Mouse (Mus musculus) lung, postnatal 0 days (tissue): ENCODE data around the gene Gm27179.
"Not testable (repeated sequence)": the region's sequence is repeated elsewhere in the genome, so short reads cannot be mapped to it uniquely, and the experiment has no call there.

Source experiments
- CTCF ChIP-seq: IDR thresholded peaks from 2 replicates; pipeline ENCODE4 v1.5.1; 2016; ENCODE audit warnings: antibody characterized with exemption, mild to moderate bottlenecking
- EP300 ChIP-seq: IDR thresholded peaks from 2 replicates; pipeline ENCODE4 v1.6.1; 2016; ENCODE audit warnings: antibody characterized with exemption, mild to moderate bottlenecking, control low read depth

GRCm38 (mm10) chr14:69547310-69547709, 35.0 kb upstream of the Gm27179 start:
- not testable (repeated sequence) for TF ChIP-seq CTCF, EP300
